Mouse (Mus musculus) heart, adult 2 months (tissue): ENCODE results near the gene Kdm6b.

Experiments used
- CTCF ChIP-seq: fragments of 200-600 bp; IDR thresholded peaks from 2 replicates; pipeline ENCODE4 v1.8.1; 2022; ENCODE audit warnings: antibody characterized with exemption, mild to moderate bottlenecking, moderate library complexity
- EP300 ChIP-seq: fragments of 200-500 bp; IDR thresholded peaks from 2 replicates; pipeline ENCODE4 v1.6.1; 2011; ENCODE audit warnings: low read depth, low read length, control low read depth; ENCODE audit not compliant: insufficient read depth
- POLR2A ChIP-seq: fragments of 200-500 bp; IDR thresholded peaks from 2 replicates; pipeline ENCODE4 v1.6.1; 2011; ENCODE audit warnings: mild to moderate bottlenecking, low read depth, low read length, control low read depth; ENCODE audit not compliant: insufficient read depth

DNA sequence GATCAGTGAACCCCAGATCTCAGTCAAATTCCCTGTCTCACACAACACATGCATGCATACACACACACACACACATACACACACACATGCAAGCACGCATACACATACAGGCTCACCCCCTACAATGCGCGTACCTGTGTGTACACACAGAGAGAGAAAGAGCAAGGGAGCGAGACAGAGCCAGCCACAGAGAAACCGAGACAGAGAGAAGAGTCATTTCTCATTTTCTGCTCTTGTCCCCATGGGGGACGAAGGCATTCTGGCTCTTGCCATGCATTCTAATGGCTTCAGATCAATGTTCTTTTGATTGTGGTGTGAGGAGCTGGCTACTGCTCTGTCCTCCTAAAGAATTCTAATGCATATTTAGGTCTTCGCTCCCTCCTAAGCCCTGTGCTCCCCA, 33.8 kb upstream of the Kdm6b start:
- TF ChIP-seq CTCF (no peak), EP300 (no peak), POLR2A (no peak)
